Mouse (Mus musculus): Measurements from ENCODE around the gene Ly6g5c. TPM values are rescaled to one million over a fixed set of nuclear protein-coding genes. Genes with fewer than 3 reads are reported as not detected.

Ly6g5c gene
- total RNA-seq (2023), result not detected

GRCm38 (mm10) chr17:35108097-35108496 is at the start of gene Ly6g5c:
TSS of gene Ly6g5c (plus strand) at chr17:35108279.

GRCm38 (mm10) chr17:35058911-35059892 is 48.9 kb upstream of the Ly6g5c start, which contains the start of gene Ddah2:
TSS of gene Ddah2 (plus strand) at chr17:35059035.

GRCm38 (mm10) chr17:35064951-35065947 is 42.8 kb upstream of the Ly6g5c start, which contains the start of gene Ly6g6c:
TSS of gene Ly6g6c (plus strand) at chr17:35065388.

GRCm38 (mm10) chr17:35066084-35066483 is 42.0 kb upstream of the Ly6g5c start, which contains the start of gene Mpig6b:
TSS of gene Mpig6b (minus strand) at chr17:35066184.

GRCm38 (mm10) chr17:35076507-35077176 is 31.4 kb upstream of the Ly6g5c start, which contains the start of gene Ly6g6e:
TSS of gene Ly6g6e (plus strand) at chr17:35076902.

GRCm38 (mm10) chr17:35077786-35078233 is 30.3 kb upstream of the Ly6g5c start, which contains the start of gene Ly6g6d:
TSS of gene Ly6g6d (minus strand) at chr17:35078065.

GRCm38 (mm10) chr17:35085208-35085865 is 22.7 kb upstream of the Ly6g5c start, which contains the start of gene Ly6g6f:
TSS of gene Ly6g6f (minus strand) at chr17:35085610.

GRCm38 (mm10) chr17:35088825-35089644 is 19.0 kb upstream of the Ly6g5c start, which contains the start of gene Abhd16a:
TSS of gene Abhd16a (plus strand) at chr17:35089263.

GRCm38 (mm10) chr17:35115046-35116019 is 7.3 kb downstream of the Ly6g5c start, which contains the start of gene Ly6g5b:
TSS of gene Ly6g5b (minus strand) at chr17:35115428.

GRCm38 (mm10) chr17:35121143-35121799 is 13.2 kb downstream of the Ly6g5c start, which contains the start of gene Gpank1:
TSS of gene Gpank1 (plus strand) at chr17:35121455.

GRCm38 (mm10) chr17:35121871-35122303 is 13.8 kb downstream of the Ly6g5c start, which contains the start of gene Csnk2b:
TSS of gene Csnk2b (minus strand) at chr17:35122053.

GRCm38 (mm10) chr17:35126206-35126611 is 18.1 kb downstream of the Ly6g5c start, which contains the start of gene D17H6S53E:
TSS of gene D17H6S53E (plus strand) at chr17:35126373.

GRCm38 (mm10) chr17:35131500-35132173 is 23.6 kb downstream of the Ly6g5c start, which contains the start of gene Apom:
TSS of gene Apom (minus strand) at chr17:35132050.

GRCm38 (mm10) chr17:35134801-35135590 is 26.9 kb downstream of the Ly6g5c start, which contains the start of gene Bag6:
TSS of gene Bag6 (plus strand) at chr17:35135178.

All from CD4-positive naive resting alpha-beta T cell, adult 76 days (primary cell).